ENCODE assay signal across 16 mouse cellular contexts in the genomic region with DNA sequence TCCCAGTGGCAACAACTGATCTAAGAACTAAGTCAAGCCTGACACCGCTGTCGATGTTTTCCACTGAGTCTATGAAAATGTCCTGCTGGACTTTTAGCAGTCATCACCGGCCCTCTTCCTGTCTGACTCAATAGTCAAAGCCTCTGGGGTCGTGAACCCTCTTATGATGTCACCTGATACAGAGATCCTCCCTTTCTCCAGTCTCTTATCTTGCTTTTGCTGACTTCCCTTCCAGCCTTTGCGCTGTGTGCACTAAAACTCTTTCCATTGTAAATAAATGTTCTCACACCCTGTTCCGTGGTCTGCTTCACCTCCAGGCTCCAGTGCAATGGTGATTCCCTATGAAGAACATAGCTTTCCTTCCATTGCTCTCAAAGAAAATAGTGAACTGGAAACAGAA. TPM values are rescaled to one million over a fixed set of nuclear protein-coding genes. Genes with fewer than 3 reads are reported as not detected.
DNase-seq lines count a peak whose midpoint lies in the region; ATAC-seq and TF ChIP-seq lines count a peak whose summit lies in the region.
"Had no signal": no experiment of that assay in that cellular context is flagged by ENCODE, and none has a peak within 500 bp of the region (broad histone marks: within the 10 kb centered on the region; RNA-seq: fewer than 3 reads in every experiment).

No protein-coding gene starts in this region.

- ATAC-seq in kidney, postnatal 0 days (replicated peaks; ENCODE audit: low FRiP score, low read depth) = no peak
- ATAC-seq in kidney, embryonic 15.5 days (replicated peaks; ENCODE audit: low FRiP score) = no peak
- ATAC-seq in heart, embryonic 16.5 days (replicated peaks; ENCODE audit: extremely low read depth, insufficient read depth, low FRiP score) = peak; percentile 81
- ATAC-seq in liver, embryonic 16.5 days (ENCODE audit: low read depth) = peak; percentile 39; the same call in 1 of the 2 replicates
- no peak for ATAC-seq in hindbrain, postnatal 0 days
- no peak for ATAC-seq in hindbrain, embryonic 12.5 days (ENCODE audit: low FRiP score)
- ATAC-seq: hindbrain, embryonic 16.5 days had no signal

- H3K9me3 ChIP-seq in kidney, postnatal 0 days (replicated peaks; ENCODE audit: low read length) = no peaks in the 10 kb centered on the region
- H3K9me3 ChIP-seq in kidney, embryonic 15.5 days (replicated peaks) = no peaks in the 10 kb centered on the region
- H3K9me3 ChIP-seq in heart, embryonic 16.5 days (replicated peaks; ENCODE audit: control insufficient read depth, low read length) = no peaks in the 10 kb centered on the region
- H3K9me3 ChIP-seq in liver, embryonic 16.5 days (replicated peaks; ENCODE audit: control insufficient read depth, low read length) = no peaks in the 10 kb centered on the region
- no peaks in the 10 kb centered on the region for H3K9me3 ChIP-seq in hindbrain, postnatal 0 days (ENCODE audit: low read length)
- no peaks in the 10 kb centered on the region for H3K9me3 ChIP-seq in hindbrain, embryonic 12.5 days (replicated peaks)
- H3K9me3 ChIP-seq in midbrain, embryonic 10.5 days (replicated peaks) = no peaks in the 10 kb centered on the region
- H3K9me3 ChIP-seq: limb, embryonic 12.5 days had no signal

- 47% methylated on average over 6 of the region's 6 CpGs for WGBS in kidney, postnatal 0 days
- 45% methylated on average over 6 of the region's 6 CpGs for WGBS in kidney, embryonic 15.5 days
- 38% methylated on average over 6 of the region's 6 CpGs for WGBS in heart, embryonic 16.5 days
- whole genome bisulfite sequencing in liver, embryonic 16.5 days (ENCODE audit: insufficient replicate concordance) = 21% methylated on average over 6 of the region's 6 CpGs
- WGBS in hindbrain, postnatal 0 days = 84% methylated on average over 6 of the region's 6 CpGs
- WGBS in hindbrain, embryonic 12.5 days = 88% methylated on average over 6 of the region's 6 CpGs
- WGBS in midbrain, embryonic 10.5 days = 87% methylated on average over 6 of the region's 6 CpGs

- H3K9ac ChIP-seq in kidney, postnatal 0 days (ENCODE audit: low read depth, low read length) = no peak overlapping the region
- no peak overlapping the region for H3K9ac ChIP-seq in kidney, embryonic 15.5 days
- H3K9ac ChIP-seq in heart, embryonic 16.5 days (ENCODE audit: low read length) = no peak overlapping the region
- H3K9ac ChIP-seq in liver, embryonic 16.5 days (ENCODE audit: low read depth, low read length) = no peak overlapping the region
- no peak overlapping the region for H3K9ac ChIP-seq in hindbrain, postnatal 0 days (replicated peaks; ENCODE audit: low read length)
- no peak overlapping the region for H3K9ac ChIP-seq in hindbrain, embryonic 12.5 days
- H3K9ac ChIP-seq: limb, embryonic 12.5 days had no signal

- peaks cover 18% of the 10 kb centered on the region; the same call in 1 of the 2 replicates for H3K4me1 ChIP-seq in kidney, postnatal 0 days (replicated peaks; ENCODE audit: insufficient read depth, low read length)
- H3K4me1 ChIP-seq in kidney, embryonic 15.5 days = peaks cover 25% of the 10 kb centered on the region
- peaks cover 42% of the 10 kb centered on the region for H3K4me1 ChIP-seq in heart, embryonic 16.5 days (ENCODE audit: control insufficient read depth, insufficient read depth, low read length)
- H3K4me1 ChIP-seq in liver, embryonic 16.5 days (ENCODE audit: control insufficient read depth, low read depth, low read length) = no peaks in the 10 kb centered on the region
- H3K4me1 ChIP-seq in hindbrain, postnatal 0 days (ENCODE audit: insufficient read depth, low read length) = no peaks in the 10 kb centered on the region
- H3K4me1 ChIP-seq in hindbrain, embryonic 12.5 days = peaks cover 25% of the 10 kb centered on the region
- H3K4me1 ChIP-seq in midbrain, embryonic 10.5 days = peaks cover 44% of the 10 kb centered on the region

- no peak overlapping the region for H3K27ac ChIP-seq in kidney, postnatal 0 days
- no peak overlapping the region for H3K27ac ChIP-seq in kidney, embryonic 15.5 days
- peak overlapping the region; percentile 70 for H3K27ac ChIP-seq in heart, embryonic 16.5 days (ENCODE audit: low read length)
- no peak overlapping the region for H3K27ac ChIP-seq in liver, embryonic 16.5 days (ENCODE audit: low read length)
- no peak overlapping the region for H3K27ac ChIP-seq in hindbrain, postnatal 0 days
- H3K27ac ChIP-seq in hindbrain, embryonic 12.5 days = no peak overlapping the region
- H3K27ac ChIP-seq in midbrain, embryonic 10.5 days (replicated peaks) = no peak overlapping the region
- H3K27ac ChIP-seq: gastrocnemius, adult 2 months; limb, embryonic 12.5 days had no signal

- peak; percentile 31 for DNase-seq in kidney, postnatal 0 days (ENCODE audit: low spot score)
- no peak for DNase-seq in hindbrain, postnatal 0 days (ENCODE audit: low spot score)
- no peak for DNase-seq in layer of hippocampus, postnatal 10 days (ENCODE audit: low spot score in 2 of 2)
- DNase-seq in midbrain, embryonic 10.5 days (ENCODE audit: low spot score) = no peak
- DNase-seq: cerebellum, postnatal 10 days; gastrocnemius, adult 2 months; thymus, postnatal 4 days had no signal

- H3K36me3 ChIP-seq in kidney, postnatal 0 days (ENCODE audit: insufficient read depth, low read length) = no peaks in the 10 kb centered on the region
- no peaks in the 10 kb centered on the region for H3K36me3 ChIP-seq in kidney, embryonic 15.5 days
- H3K36me3 ChIP-seq in heart, embryonic 16.5 days (ENCODE audit: control insufficient read depth, insufficient read depth) = no peaks in the 10 kb centered on the region
- no peaks in the 10 kb centered on the region for H3K36me3 ChIP-seq in liver, embryonic 16.5 days (ENCODE audit: control insufficient read depth, insufficient read depth)
- no peaks in the 10 kb centered on the region for H3K36me3 ChIP-seq in hindbrain, postnatal 0 days (ENCODE audit: insufficient read depth, low read length)
- H3K36me3 ChIP-seq in hindbrain, embryonic 12.5 days = no peaks in the 10 kb centered on the region
- no peaks in the 10 kb centered on the region for H3K36me3 ChIP-seq in midbrain, embryonic 10.5 days
- H3K36me3 ChIP-seq: limb, embryonic 12.5 days had no signal

- H3K4me3 ChIP-seq in kidney, postnatal 0 days (replicated peaks; ENCODE audit: low read depth, low read length) = no peak overlapping the region
- H3K4me3 ChIP-seq in kidney, embryonic 15.5 days (replicated peaks) = no peak overlapping the region
- no peak overlapping the region for H3K4me3 ChIP-seq in heart, embryonic 16.5 days (ENCODE audit: low read length)
- H3K4me3 ChIP-seq in liver, embryonic 16.5 days (ENCODE audit: low read depth, low read length) = no peak overlapping the region
- H3K4me3 ChIP-seq in hindbrain, postnatal 0 days (ENCODE audit: low read length) = no peak overlapping the region
- no peak overlapping the region for H3K4me3 ChIP-seq in hindbrain, embryonic 12.5 days
- no peak overlapping the region for H3K4me3 ChIP-seq in midbrain, embryonic 10.5 days
- H3K4me3 ChIP-seq: gastrocnemius, adult 2 months; limb, embryonic 12.5 days had no signal

- H3K27me3 ChIP-seq in kidney, postnatal 0 days (ENCODE audit: insufficient read depth, low read length) = no peaks in the 10 kb centered on the region
- H3K27me3 ChIP-seq in kidney, embryonic 15.5 days = no peaks in the 10 kb centered on the region
- no peaks in the 10 kb centered on the region for H3K27me3 ChIP-seq in heart, embryonic 16.5 days (ENCODE audit: control insufficient read depth, insufficient read depth, low read length)
- no peaks in the 10 kb centered on the region for H3K27me3 ChIP-seq in liver, embryonic 16.5 days (ENCODE audit: control insufficient read depth, insufficient read depth, low read depth, low read length)
- no peaks in the 10 kb centered on the region for H3K27me3 ChIP-seq in hindbrain, postnatal 0 days (ENCODE audit: insufficient read depth, low read length)
- H3K27me3 ChIP-seq in hindbrain, embryonic 12.5 days = no peaks in the 10 kb centered on the region
- H3K27me3 ChIP-seq in midbrain, embryonic 10.5 days (ENCODE audit: low read depth, poor library complexity, severe bottlenecking) = no peaks in the 10 kb centered on the region
- H3K27me3 ChIP-seq: limb, embryonic 12.5 days had no signal

- no peak for TF ChIP-seq CTCF in kidney, postnatal 0 days (IDR thresholded peaks at IDR 0.05; ENCODE audit: low read depth)
- TF ChIP-seq CTCF in hindbrain, postnatal 0 days (IDR thresholded peaks at IDR 0.05; ENCODE audit: low read depth) = no peak

- no peak overlapping the region for H3K4me2 ChIP-seq in kidney, postnatal 0 days (ENCODE audit: low read length)
- no peak overlapping the region for H3K4me2 ChIP-seq in kidney, embryonic 15.5 days
- no peak overlapping the region for H3K4me2 ChIP-seq in heart, embryonic 16.5 days (ENCODE audit: low read depth, low read length)
- no peak overlapping the region for H3K4me2 ChIP-seq in liver, embryonic 16.5 days (ENCODE audit: low read depth, low read length)
- H3K4me2 ChIP-seq in hindbrain, postnatal 0 days (ENCODE audit: low read depth, low read length) = no peak overlapping the region
- no peak overlapping the region for H3K4me2 ChIP-seq in hindbrain, embryonic 12.5 days (replicated peaks)
- H3K4me2 ChIP-seq: limb, embryonic 12.5 days had no signal

RNA-seq across cellular contexts. Expression of a gene that starts 16.3 kb away (rescaled TPM):
- polyA plus RNA-seq in kidney, postnatal 0 days (2015; fragmentation: Nextera tagmentation; extraction: Ambion mirVana) = not detected in 2 replicates
- polyA plus RNA-seq in kidney, embryonic 15.5 days (2015; fragmentation: Nextera tagmentation; extraction: Ambion mirVana) = not detected in 2 replicates
- polyA plus RNA-seq in heart, embryonic 16.5 days (2015; fragmentation: Nextera tagmentation; extraction: Ambion mirVana) = not detected in 2 replicates
- not detected in 2 replicates for polyA plus RNA-seq in liver, embryonic 16.5 days (2015; fragmentation: Nextera tagmentation; extraction: Ambion mirVana)
- not detected in 2 replicates for total RNA-seq in hindbrain, postnatal 0 days (2014; rRNA removed)
- not detected in 2 replicates for polyA plus RNA-seq in hindbrain, postnatal 0 days (2015; fragmentation: Nextera tagmentation; extraction: Ambion mirVana)
- not detected in 2 replicates for polyA plus RNA-seq in hindbrain, embryonic 12.5 days (2016; fragmentation: Nextera tagmentation; extraction: Ambion mirVana)
- not detected for total RNA-seq in layer of hippocampus, postnatal 10 days (2021)
- polyA plus RNA-seq in midbrain, embryonic 10.5 days (2016; fragmentation: Nextera tagmentation; extraction: Ambion mirVana) = not detected in 2 replicates
- total RNA-seq: gastrocnemius, adult 2 months; midbrain, postnatal 0 days had no signal
- polyA plus RNA-seq: brain, embryonic 14.5 days; hindbrain, embryonic 16.5 days; limb, embryonic 12.5 days; midbrain, postnatal 0 days; spleen, adult 2 months had no signal

Comparison
In these comparisons a context has a peak if more than half of its experiments do, and no peak if none do; other contexts are left out.
1. ATAC-seq: peak in heart, embryonic 16.5 days (single experiment) and liver, embryonic 16.5 days (single experiment); none in kidney, postnatal 0 days (single experiment), kidney, embryonic 15.5 days (single experiment), hindbrain, postnatal 0 days (single experiment) and hindbrain, embryonic 12.5 days (single experiment).